Mouse (Mus musculus) forelimb bud, embryonic 11.5 days (tissue): ENCODE data around the gene Slc25a25.

ENCODE experiments used
- DNase-seq: peaks from one replicate; pipeline ENCODE4 v3.0.0-alpha.2; 2012; ENCODE audit warnings: low read depth, low spot score

Slc25a25 gene

GRCm38 (mm10) chr2:32459657-32460056 lies 8.4 kb upstream of the Slc25a25 start:
- no peak for DNase-seq

- no peak for DNase-seq
Measured at GRCm38 (mm10) chr2:32458300-32458699, 7.1 kb upstream of the Slc25a25 start.

- DNase-seq, result no peak
Measured at GRCm38 (mm10) chr2:32455101-32455500, 3.9 kb upstream of the Slc25a25 start.

DNA sequence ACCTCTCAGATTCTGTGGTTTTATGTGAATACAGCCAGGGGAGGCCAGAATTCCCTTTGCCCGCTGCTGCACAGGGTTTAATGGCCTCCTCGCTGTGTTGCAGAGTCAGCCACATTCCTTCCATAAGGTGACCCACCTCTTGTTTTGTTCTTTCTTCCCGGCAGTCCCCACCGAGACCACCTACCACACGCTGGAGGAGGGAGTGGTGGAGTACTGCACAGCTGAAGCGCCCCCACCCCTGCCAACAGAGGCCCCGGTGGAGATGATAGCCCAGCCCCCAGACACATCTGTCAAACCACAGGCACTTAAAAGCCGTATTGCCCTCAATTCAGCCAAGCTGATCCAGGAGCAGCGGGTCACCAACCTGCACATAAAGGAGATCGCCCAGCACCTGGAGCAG lies 3.4 kb upstream of the Slc25a25 start:
- DNase-seq, result no peak

DNA sequence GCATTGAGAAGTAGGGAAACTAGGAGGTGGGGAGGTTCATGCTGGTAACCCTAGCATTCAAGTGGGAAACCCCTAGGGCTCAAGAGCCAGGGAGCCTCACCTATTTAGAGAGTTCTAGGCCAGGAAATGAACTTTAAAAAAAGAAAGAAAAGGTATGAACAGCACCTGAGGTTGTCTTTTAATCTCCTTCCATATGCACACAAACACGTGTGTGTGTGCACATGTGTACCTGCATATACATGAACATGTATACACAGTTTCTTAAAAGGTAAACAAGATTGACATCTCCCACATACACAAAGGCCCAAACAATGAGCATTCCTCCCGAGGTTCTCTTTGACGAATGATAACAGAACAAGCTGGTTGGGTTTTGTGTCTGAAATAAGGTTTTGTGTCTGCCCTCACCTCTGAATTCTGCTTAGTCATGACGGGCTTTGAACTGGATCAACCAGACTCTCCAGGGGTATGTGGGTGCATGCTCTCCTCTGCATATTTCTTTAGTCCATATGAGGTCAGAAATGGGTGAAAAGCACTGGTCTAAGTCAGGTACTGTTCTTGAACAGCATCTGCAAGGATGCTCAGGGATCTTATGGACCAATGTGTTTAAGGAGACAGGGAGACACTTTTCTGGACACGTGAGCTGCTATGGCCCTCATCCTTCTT lies 2.5 kb upstream of the Slc25a25 start:
- no peak for DNase-seq

- no peak for DNase-seq
Measured at GRCm38 (mm10) chr2:32452441-32452971, 1.3 kb upstream of the Slc25a25 start.

DNA sequence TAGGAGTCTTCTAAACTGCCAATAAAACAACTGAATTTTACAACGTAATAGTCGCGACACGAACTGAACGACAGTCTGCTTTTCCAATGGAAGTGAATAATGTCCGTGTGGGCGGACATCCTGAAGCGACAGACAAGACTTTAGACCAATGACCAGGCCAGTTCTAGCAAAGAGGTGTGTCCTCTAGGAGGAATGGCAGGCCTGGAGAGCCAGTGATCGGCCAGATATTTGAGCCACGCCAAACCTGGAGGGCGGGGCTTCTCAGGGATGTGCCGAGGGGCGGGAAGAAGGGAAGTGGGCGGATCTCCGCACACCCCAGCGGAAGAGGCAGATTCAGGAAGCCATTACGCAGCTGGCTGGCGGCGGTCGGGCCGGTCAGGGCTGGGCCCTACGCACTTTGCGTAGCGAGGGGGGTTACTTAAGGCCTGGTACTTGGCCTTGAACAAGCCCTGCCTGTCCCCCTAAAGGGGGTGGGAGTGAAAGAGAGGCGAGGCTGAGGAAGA lies 676 bp upstream of the Slc25a25 start:
- DNase-seq, result peak; percentile 99

DNA sequence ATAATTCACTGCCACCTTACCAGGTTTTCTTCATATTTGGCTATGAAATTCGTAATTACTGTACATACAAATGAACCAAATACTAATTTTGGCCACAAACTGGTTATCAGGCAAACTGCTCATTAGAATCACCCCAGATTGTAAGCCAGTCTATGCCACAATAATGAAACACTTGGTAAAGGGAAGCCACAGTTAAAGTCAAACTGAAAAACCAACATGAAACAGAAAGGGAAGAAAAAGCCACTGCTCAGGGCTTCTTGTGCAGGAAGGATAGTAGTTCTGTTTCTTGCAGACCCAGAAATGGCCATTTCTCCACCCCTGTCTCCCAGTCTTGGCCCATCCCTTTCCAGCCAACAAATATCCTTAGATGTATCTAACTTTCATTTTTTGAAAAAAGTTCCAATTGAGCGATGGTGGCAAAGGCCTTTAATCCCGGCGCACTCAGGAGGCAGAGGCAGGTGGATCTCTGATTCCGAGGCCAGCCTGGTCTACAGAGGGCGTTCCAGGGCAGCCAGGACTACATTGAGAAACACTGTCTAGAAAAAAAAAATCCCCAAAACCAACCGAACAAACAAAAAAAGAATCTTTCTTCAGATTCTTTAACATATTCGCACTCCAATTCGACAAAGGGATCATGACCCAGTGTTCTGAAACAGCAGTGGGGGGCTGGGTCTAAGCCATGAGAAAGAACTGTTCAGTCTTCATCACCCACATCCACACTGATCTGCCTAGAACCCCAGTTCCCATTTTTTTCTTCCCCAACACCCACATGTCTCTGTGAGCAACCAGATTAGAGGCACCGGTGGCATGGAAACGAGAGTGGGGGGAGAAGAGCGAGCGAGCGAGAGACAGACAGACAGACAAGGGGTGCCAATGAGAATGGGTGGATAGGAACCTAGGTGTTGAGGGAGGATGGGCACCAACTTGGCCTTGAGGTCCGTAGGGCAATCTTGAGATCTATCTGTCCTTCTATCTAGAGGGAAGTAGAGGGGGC lies 1.2 kb downstream of the Slc25a25 start, which contains the start of gene Naif1:
Naif1 (plus strand) TSS at position 697 of the 994 bp plus-strand sequence.
- no peak for DNase-seq

DNA sequence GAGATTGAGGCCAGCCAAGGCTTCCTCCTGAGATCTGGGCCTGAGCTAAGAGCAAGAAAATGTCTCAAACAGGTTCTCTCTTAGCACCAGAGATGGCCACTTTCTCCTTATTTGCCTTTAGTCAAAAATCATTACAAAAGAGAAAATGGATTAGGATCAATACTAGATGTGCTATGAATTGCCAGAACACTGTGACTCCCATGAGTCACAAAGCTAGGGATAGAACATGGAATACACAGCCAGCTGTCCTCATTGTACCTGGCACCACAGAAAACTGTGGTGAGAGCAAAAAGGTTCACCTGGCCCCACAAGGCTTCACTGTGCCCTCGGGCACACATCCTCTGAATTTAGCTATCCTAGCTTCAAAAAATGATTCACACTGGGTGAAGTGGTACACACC lies 2.8 kb downstream of the Slc25a25 start:
- no peak for DNase-seq

- no peak for DNase-seq
Measured at GRCm38 (mm10) chr2:32447264-32447936, 3.8 kb downstream of the Slc25a25 start.

DNA sequence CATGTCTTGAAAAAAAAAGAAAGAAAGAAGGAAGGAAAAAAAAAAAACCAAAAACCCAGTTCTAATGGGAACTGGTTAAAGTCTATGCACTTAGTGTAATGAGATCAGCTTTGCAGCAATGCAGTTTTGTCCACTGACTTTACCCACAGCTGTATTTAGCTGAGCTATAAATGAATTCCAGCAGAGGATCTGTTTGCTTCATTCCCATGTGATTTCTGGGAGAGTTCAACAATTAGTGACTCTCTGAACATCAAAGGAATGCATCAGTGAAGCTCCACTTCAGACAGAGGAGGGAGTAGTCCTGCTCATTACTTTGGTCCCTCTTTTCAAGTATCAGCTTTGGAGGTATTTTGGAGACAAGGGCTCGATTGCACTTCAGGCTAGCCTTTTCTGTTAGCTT lies 5.7 kb downstream of the Slc25a25 start:
- DNase-seq, result no peak

DNA sequence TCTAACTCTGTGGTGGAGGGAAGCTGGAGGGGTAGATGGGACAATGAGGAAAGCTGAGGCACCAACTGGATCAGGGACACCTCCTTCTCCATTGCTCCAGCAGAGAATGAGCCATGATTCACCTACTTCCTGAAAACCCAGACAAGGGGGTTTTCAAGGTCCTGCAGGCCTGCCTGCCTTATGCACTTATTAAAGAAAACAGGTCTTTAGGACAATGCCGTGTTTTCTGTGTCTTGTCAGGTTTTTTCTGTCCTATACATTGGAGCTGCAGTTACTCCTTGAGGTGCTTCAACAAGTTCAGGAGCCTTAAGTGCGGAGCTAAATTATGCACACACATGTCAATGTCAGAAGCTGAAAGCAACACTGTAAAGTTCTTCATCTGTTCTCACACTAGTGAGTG lies 9.7 kb downstream of the Slc25a25 start:
- DNase-seq, result no peak

DNA sequence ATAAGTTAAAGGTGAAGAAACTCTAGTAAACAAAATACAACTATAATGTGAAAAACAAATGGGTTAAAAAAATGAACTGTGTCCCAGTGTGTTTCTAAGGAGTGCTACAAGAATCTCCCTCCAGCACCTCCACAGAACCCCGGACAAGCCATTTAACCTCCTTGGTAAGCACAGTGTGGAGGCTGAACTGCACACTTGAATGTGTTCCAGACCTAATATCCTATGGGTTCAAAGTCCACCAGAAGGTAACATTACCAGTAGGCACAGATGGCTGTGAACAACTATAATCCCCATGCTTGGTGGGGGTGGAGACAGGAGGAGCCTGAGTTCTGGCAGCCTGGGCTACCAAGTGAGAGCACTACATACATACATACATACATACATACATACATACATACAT lies 10.6 kb downstream of the Slc25a25 start:
- no peak for DNase-seq

DNA sequence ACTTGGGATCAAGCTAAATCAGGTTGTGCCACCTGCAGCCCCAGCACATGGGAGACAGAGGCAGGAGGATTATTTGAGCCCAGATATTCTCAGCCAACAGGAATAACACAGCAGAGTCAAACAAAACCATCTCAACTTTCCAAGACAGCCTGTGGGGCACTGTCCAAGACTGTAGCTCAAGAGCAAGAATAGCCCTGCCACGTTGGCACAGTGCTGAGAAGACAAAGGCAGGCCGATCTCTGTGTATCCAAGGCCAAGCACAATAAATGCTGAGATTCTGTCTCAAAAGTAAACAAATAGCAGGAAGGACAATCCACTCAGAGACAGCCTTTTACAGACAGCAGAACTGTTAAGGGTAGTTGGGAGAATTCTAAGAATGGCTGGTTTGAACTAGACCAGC lies 11.1 kb downstream of the Slc25a25 start:
- no peak for DNase-seq

DNA sequence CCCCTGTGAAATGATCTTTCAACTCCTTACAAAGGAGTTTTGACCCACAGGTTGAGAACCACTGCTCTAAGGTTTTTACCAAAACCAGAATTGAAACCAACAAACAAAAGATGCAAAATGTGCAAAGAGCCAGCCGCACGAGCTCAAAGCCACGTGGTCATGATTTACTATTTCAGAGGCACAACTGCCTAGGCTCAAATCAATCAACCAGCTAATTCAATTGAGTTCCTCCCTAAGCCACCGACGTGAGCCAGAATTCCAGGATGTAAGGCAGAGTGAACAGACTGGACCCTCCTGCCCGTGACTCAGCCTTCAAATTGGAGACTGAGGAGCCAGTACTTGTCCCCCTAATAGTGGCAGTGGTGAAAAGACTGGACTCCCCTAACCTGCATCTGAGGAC lies 12.1 kb downstream of the Slc25a25 start:
- no peak for DNase-seq

- no peak for DNase-seq
Measured at GRCm38 (mm10) chr2:32438733-32439132, 12.5 kb downstream of the Slc25a25 start.

DNA sequence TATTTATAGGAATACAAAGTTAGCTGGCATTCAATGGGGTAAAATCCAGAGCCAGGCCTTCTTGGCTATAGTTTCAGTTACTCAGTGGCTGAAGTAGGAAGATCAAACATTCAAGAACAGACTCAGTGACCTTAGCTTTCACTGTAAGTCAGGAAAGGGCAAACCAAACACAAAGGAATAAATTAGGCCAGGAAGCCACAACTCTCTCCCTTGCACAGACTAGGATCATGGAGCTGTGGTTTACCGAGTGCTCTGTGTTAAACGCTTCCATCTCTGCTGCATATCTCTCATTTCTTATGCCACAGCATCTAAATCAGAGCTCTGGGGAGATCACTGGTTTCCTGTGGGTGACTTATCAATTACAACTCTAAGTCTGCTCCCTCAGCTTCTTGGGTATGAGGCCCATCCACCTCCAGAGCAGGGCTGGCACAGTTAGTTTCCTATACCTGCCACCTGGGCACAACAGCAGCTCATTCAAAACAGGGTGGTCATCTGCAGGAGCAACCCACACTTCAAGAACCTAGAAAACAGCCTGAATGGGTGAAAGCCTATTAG lies 13.6 kb downstream of the Slc25a25 start:
- no peak for DNase-seq

GRCm38 (mm10) chr2:32436686-32437372 lies 14.4 kb downstream of the Slc25a25 start:
- no peak for DNase-seq

DNA sequence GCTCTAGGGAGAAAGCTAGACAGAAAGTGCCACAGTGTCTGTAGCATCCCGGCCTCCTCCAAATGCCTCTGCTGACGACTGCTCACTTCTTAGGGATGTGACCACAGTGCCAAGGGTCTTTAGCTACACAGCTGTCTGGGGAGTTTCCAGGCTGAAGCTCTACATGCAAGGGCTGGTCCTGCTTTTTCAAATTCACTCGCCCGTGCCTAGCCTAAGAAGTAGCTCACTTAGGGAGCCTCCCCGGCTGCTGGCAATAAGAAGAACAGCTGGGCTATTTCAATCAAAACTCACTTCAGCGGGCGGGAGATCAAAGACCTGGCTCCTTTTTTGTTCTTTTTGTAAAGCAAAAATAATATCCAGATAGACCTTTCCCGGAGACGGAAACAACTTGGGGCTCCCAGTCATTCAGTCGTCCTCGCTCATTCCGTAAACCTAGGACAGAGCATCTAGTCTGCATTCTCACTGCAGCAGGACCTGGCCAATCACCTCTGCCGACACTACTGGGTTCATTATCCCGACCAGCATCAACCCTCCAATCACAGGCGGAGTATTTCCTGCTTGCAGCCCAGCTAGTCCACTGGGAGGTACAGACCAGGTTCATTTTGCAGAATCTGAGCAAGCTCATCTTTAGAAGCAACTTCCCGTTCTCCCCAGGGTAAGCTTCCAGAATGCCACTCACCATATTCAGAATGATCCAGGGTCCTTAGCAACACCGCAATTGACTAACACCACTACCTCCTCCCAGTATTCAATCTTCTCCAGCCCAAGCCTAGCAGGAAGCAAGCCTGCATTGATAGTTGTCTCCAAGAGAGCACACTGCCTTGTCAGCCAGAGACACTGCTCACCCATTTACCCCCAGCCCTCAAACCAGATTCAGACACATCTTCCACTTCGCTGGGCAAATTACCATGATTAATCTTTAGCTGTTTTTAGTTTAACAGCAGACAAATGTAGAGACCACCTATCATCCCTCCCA lies 20.3 kb downstream of the Slc25a25 start:
- DNase-seq, result peak; percentile 93
